Mouse (Mus musculus) cerebellum, adult 11 months (tissue): ENCODE data around the gene Lmod2.

Experiments used
- DNase-seq: peaks from one replicate; pipeline ENCODE4 v3.0.0; 2022

Gene Lmod2

DNA sequence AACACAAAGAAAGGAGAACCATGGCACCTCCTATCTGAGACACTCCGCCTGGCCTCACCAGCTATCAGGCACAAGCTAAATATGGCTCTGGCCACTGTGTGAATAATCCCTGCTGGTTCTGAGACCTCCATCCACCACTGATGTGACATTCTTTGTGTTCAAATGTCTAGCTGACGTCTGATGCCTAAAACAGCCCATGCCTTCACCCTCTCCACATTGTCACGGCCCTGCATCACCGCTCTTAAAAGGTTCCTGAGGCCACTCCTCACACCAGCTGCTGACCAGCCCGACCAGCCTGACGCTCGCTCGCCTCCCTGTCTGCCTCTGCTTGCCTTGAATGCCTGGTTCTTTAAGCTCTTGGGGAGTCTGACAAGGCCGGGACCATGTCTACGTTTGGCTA is at the start of gene Lmod2:
Gene Lmod2, plus strand, starts transcription at position 263 of the 400 bp plus-strand sequence.
- DNase-seq: no peak

DNA sequence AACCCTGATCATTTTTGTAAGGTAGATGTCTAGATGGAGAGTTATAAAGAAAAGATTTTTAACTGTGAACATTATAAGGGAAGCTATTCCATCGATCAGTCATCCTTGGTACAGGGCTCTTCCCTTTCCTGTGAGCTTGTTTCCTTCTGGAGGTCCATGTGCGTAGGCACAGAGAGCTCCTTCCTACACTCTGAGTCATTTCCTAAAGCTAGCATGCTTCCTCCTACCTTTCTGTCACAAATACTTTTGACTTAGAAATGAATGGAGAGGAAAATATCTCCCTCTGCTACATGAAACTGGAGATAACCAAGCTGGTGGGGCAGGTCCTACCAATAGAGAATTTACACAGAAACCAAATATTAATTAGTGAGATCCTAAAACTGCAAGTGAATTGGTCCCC is 47.8 kb upstream of the Lmod2 start:
- DNase-seq: no peak

DNA sequence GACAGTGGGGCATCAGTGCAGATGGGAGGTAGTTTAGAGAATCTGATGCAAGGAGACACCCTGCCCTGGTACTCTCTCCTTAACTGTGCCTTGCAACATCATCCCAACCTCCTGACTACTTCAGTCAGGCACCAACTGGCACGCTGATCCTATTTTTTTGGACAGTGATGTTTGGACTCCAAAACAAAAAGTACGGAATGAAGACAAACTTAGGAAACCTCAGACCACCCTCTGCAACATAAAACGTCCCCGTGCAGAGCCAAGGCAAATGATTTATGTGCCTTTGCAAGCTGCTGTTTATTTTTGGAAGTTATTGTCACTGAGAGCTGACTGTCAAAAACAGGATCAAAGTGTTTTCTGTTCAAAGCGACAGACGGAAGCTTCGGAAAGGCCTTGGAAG is 45.5 kb upstream of the Lmod2 start:
- no peak for DNase-seq

DNA sequence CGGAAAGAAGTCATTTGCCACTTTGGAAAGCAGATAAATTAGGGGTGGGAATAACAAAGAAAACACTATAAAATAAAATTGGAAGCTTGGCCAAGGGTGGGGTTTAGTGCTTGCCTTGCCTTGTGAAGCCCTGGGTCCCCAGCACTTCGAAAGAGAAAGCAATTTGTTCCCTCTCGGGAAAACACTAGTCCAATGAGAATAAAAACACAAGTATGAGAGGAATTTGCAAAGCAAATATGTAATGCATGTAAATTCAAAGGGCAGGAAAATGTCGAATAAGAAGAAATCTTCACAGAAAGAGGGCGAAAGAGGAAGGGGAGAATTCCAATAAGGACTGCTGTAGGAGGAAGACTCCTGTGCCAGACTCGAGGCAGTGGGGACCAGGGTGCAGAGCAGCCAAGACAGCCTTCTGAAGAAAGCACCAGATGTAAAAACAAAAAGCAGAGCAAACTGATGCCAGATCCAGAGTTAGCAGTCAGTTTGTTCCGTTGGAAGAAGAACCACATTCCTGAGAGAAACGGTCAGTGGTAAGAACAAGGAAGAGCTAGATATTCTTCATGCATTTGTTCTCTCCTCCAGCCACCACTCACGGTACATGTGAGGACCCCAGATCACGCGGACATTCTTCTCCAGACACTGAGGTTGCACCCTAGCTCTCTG is 43.0 kb upstream of the Lmod2 start:
- DNase-seq: no peak

DNA sequence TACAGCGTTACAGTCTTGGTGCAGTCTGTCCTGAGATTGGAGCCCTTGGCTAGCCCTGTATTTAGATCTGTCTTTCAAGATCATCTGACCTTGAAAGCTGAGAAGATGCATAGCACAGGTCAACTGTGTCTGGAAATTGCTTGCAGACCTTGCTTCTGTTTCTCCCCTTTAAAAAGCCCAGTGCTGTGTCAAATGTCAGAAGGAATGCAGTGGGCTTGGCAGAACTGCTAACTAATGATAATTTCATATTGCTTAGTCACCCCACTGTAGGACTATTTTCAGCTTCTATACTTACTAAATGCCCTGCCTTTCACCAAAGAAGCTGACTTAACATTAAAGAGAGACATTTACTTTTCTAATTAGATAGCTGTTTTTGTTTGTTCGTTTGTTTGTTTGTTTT is 42.1 kb upstream of the Lmod2 start:
- no peak for DNase-seq

DNA sequence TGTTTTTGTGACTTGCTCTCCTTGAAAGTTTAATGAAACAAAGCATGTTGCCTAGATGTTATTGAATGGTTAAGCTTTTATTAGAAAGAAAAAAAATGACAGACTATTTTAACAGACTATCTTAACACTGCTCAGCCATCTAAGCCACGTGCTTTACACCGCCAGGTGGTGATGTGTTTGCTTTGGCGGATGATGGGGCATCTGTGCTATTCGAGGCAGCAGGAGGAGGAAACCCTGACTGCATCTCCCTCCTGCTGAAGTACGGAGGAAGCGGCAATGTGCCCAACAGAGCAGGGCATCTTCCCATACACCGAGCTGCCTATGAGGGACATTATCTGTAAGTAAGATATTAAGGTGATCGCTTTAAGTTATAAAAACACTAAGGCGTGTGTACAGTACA is 33.5 kb upstream of the Lmod2 start:
- peak; percentile 20 for DNase-seq

DNA sequence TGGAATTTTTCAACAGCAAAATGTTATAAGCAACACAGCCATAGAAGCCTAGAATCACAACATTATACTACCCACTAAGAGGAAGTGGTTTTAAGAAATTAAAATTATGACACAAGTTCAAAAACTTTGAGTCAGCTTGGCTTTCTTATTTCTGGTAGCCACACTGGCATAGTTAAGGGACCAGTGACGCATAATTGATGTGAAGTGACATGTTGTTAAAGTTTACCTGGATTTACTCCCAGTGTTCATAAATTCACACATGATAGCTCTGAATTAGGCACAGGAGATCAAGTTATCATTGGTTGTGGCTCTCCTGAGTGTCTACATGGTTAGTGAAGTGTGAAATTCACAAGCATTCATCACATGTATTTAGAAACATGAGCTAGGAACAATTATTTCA is 32.7 kb upstream of the Lmod2 start:
- DNase-seq: no peak

DNA sequence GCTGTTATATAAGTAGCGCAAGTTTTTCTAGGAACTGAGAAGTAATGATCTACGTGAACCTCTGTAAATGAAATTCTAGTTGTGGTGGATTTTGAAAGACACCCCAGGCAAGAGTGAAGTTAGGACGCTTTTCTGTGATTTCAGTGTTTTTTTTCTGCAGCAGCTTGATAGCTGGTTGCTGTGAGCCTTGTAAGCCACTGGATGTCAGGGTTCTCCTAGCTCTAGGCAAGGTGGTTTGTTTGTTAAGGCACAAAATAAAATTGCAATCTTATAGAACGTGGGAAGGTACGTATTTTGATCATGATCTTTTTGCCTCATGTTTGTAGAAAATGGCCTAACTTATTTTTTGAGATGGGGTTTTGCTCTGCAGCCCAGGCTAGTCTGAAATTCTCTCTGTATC is 28.6 kb upstream of the Lmod2 start:
- no peak for DNase-seq

DNA sequence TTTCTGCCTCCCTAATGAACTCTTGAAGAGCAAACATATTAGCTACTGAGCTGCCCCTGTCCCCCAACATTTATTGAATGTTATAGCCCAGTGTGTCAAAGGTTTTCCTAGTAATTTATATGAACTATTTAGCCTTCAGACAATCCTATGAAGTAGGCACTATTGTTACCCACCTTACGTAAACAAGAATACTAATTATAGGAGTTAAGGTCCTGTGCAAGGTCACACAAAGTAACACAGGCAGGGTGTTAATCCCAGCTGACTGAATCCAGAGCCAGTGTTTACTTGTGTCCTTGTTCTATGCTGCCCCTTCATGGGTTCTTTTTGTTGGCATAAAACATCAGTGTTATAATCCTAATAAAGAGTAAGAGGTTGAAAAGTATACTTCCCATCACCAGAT is 27.9 kb upstream of the Lmod2 start:
- no peak for DNase-seq

DNA sequence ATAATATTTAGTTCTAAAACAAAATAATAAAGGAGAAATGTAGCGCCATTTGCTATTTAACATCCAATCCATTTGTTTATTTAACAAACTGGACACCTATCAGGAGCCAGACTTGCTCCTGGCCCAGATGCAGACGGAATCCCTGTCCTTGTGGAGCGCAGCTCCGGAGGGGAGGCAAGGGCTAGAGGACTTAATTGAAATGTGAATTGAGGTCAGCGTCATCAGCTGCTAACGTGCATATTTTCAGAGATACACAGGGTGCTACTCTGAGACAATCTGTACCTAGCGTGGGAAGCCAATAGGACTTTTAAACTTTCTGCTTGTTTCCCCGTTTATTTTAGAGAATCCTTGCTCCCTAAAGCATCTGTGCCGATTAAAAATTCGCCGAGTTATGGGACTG is 27.3 kb upstream of the Lmod2 start:
- DNase-seq: no peak

DNA sequence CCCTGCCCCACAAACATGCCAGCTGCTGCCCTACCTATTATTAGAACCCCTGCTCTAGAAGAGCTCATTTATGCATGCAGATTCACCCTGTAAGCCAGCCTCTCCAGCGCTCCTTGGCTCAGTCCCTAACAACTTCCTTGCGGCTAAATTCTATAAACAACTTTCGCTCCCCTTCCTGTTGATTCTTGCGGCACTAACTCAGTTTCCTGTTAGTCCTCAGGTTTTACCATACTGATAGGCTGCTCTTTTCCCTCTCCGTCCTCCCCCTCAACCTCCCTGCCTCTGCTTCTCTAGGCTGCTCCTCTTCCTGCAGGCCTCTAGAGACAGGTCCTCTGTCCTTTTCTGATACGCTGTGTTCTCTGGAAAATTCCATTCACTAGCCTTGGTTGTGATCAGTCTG is 26.4 kb upstream of the Lmod2 start:
- no peak for DNase-seq

DNA sequence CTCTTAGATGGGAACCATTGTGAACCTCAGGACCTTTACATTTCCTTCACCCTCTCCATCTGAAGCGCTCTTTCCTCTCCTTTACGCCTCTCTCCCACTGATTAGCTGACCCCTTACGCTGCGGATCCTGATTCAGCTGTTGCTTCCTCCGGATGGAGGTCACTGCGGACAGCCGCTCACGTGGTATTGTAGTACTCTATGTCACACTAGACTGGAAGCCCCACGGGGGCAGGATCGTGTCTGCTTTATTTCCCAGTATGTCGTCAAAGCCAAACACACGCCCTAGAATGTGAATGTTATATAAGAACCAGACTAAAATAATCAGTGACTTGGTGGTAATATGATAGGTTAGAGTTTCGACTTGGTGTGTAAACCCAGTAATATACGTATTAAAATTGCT is 25.1 kb upstream of the Lmod2 start:
- no peak for DNase-seq

DNA sequence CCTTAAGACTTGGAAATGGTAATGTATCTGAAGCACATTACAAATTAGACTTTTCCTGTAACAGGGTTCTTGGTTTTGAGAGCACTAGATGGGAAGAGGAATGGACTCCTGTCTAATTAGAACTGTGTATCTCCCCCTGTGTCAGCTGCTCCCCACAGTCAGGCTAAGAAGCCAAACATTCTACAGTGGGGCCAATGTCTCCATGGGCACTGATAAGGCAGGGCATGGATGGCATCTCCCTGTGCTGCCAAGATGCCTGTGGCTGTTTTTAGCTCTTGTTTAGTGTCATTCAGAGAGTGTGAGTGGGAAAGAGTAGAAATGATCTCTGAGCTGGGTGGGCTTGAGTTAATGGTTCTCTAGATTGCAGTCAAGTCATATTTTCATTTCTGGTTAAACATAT is 24.2 kb upstream of the Lmod2 start:
- DNase-seq: no peak

DNA sequence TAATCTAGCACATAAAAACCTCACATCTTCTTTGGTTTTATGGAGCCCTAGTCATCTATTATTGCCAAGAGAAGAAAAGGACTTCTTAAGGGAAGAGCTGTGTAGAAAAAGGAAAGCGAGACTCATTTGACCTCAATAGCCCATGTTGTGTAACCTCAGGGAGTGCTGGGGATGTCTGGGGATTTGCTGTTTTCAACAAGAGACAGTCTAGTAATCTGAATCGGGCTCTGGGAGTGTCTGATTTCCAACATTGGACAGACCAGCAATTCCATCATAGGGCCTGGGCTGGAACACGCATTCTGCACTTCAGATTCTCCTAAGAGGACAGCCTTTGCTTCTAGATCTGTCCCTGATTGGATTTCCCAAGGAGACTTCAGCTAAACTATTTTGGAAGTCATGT is 14.1 kb upstream of the Lmod2 start:
- DNase-seq: no peak

DNA sequence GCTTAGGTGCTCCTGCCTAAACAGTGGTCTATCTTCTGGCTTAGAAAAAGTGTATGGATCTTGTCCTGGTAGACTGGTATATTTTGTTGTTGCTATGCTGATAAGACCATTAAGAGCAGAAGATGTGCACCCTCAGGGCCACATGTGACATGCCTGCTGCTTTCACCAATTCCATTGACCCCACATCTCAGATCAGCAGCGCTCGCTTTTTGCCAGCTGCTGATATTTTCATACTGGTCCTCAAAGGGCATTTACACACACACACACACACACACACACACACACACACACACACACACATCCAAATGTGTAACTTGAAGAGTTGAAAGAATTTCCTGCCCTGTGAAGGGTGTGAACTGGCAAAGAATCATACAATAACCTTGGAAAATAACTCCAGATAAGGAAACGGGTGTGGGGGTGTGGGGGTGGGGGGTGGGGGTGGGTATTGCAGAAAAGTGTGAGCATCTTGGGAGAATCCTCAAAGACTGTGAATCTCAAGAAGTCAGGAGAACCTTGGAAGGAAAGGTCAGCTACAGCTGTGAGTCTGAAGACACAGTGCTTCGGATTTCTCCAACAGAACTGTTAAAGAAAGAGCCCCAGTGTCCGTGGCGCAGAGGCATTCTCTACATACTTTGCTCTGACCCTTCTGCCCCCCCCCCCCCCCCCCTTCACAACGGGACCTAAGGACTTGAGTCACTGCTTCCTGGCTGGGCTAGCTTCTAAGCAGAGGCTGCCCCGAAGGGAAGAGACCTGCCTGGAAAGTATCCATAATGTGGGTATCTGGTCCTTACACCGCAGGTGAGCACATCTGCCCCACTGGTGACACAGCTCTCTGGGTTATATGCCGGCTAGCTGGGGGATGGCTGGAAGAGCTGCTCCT is 11.9 kb upstream of the Lmod2 start:
- no peak for DNase-seq

DNA sequence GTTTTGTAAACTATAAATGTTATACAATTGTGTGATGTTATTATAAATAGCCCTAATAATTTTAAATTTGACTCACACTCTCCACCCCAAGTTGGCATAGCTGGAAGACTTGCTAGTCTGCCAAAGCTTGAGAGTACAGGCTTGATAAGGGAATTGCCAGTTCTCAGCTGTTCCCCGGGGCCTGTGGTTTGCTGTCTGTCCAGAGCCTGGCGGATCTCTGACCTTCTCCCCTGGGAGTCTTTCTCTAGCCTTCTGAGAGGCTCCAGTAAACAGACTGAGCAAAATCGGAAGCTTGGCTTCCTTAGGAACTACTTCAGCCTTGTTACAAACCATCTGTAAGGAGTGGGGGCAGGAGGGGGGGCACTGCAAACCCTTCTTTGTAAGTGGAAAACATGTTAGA is 10.7 kb upstream of the Lmod2 start:
- no peak for DNase-seq

DNA sequence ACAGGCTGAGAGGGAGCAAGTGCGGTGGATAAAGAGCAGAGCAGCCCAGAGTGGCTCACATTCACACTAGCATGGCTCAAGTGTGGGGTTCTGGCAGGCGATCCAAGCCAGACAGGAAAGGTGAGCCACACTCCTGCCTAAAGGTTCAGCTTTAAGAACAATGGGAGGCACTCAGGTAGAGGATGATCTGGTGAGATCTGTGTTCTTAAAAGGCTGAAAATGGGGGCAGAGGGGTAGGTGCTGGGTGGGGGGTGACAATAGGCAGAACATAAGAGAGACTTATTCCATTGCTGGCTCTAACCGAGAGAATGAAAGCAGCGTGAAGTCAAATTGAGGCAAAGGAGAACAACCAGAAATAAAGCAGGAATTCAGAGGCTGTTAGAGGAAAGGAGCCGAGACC is 7.3 kb upstream of the Lmod2 start:
- DNase-seq: no peak

DNA sequence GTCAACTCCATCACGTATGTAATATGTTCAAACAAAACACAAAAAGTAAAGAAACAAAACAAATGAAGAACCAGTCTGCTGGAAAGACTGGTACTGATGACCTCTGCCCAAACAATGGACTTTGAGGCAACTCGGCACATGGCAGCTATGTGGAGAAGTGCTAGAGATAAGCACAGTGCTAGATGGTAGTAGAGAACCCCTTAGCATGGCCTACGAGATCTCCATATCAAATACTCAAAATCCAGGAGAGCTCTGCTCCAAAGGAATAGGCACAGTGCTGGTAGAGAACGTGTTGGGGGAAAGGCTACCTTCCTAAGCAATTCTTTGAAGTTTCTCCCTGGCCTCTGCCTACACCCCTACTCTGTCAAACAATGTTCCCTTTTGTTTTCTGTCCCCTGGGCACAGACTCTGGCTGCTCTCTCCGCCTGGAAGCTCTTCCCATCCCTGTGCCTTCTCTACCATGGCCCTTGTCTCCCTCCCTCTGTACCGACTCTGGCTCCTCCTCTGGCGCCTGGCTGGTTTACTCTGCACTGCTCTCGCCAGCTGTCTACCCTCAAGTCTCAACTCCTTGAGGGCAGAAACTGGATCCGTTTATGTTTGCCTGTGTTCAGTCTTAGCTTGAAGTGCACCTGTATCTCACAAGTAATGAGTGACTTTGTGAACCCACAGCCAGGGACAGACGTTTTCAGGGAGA is 5.9 kb upstream of the Lmod2 start:
- no peak for DNase-seq

DNA sequence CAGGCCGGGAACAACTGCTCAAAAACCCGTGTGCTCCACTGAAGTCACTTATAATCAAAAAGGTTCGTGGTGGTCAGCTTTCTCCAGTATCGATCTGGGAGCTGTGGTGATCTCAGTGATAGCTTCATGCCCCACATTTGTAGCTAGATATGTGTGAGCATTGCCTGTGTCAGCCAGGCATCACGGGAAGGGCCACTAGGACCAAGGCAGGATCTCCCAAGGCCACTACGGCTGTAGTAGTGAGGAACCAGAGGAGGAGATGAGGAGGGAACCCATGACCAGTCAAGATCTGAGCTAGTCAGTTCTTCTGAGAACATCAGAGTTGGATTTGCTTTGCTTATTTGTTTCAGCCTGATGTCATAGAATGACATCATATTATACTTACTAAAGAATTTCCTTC is 1.6 kb downstream of the Lmod2 start:
- DNase-seq: no peak

DNA sequence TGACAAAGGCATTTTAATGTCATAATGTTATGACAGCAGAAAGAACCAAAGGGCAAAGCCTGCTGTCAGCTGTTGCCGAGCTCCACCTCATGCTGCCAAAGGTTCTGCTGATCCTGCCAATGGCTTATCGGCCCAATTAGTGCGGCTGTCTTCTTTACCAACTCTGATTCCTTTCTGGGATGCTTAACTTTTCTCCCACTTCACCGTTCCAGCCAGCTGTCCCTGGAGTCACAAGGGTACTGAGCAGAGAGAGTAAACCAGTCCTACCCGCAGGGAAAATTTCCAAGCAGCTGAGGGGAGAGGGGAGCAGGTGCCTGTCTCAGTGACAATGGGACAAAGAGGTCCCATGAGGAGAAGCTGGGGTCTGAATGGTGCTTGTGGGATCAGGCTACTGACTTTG is 2.1 kb downstream of the Lmod2 start:
- no peak for DNase-seq

DNA sequence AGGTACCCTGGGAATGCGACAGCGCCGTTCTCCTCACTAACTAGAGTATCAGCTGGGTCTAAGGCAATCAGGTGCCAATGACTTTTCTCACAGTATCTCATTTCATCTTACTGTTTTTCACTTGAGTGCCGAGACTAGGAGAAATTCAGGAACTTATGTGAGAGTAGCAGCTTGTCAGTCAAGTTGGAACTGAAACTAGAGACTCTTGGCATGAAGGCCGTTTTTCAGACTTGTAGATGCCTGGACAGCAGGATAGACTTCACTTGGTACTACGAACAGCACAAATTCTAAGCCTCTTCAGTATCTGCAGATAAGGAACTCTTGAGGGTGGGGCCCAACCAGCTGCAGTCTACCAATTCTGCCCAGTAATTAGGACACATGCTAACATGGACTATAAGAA is 2.6 kb downstream of the Lmod2 start:
- no peak for DNase-seq

DNA sequence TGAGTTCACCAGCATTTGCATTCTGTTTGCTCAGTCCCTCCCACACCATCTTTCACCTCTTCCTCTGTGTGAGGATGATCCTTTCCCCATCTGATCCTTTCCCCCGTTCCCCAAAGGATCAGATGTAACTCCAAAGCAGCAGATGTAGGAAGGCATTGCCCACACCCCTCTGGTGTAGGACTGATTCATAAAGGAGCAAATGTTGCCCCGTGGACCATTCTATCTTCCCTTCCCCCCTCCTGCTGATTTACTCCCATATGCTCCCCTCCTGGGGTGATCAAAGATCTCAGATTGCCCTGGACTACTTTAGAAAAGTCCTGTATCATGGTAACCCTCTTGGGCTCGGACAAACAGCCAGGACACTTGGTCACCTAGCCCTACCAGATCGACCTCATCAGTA is 3.2 kb downstream of the Lmod2 start:
- DNase-seq: no peak

DNA sequence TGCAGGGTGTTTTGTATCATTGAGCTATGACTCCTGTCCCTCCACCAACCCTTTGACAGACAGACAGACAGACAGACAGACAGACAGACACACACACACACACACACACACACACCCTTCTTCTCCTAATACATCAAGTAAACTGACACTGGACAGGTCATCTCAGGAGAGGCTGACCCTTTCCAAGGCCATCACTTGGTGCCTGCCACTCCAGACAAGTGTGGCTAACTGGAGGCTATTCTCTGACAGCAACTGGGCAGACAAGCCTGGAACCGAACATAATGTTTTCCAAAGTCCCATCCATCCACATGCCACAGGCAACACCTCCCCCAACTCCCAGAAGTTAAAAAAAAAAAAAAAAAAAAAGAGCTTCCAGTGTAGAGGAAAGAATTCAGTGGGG is 4.1 kb downstream of the Lmod2 start:
- no peak for DNase-seq

DNA sequence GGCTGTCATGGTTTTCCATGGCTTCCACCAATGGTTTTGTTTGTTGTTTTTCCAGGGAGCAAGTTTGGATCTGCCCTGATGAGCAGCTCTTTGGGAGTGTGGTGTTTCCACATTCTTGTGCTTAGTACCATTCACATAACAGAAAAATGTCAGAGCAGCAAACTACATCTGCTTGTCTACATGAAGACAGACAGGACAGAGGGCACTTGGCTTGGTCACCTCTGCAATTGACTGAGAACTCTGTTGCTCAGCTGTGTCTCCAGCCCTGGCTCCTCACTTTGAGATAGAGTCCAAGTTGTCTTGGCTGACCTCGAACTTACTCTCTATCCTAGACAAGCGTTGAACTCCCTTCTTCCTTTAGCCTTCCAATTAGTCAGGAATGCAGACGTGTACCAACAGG is 4.8 kb downstream of the Lmod2 start:
- DNase-seq: no peak
